ENCODE assay signal across 21 mouse cellular contexts in the genomic region with DNA sequence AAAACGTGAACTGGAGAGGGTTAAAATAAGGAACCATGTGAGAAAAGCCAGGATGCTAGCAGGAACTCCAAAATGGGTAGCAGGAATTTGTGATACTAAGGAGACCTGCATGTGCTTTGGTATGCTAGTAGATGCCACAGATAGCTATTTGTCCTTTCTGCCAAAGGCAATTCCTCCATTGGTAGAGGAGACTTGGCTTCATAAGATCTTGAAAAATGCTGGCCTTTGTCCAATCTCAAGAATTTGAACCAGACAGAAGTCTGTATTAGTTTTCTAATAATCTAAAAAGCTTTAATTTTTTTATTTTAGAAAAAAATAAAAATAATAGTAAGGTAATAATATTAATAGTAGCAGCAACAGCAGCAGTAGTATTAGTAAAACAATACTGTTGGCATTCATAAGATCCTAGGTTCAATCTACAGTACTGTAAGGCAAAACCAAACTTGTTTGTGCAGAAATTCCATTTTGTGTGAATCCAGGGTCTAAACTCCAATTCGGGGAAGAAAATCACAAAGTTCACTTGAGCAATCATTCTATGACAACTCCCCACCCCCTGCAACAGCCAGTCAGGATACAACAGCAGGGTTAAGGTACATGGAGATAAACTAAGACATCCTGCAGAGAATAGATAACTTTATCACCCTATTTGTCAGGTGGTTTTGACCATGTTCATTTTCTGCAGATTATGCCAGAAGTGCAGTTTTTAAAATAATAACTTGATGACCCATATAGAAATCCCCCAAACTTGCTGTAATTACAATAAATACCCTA. TPM values are rescaled to one million over a fixed set of nuclear protein-coding genes. Genes with fewer than 3 reads are reported as not detected.
DNase-seq lines count a peak whose midpoint lies in the region; ATAC-seq and TF ChIP-seq lines count a peak whose summit lies in the region.
"Had no signal": no experiment of that assay in that cellular context is flagged by ENCODE, and none has a peak within 500 bp of the region (broad histone marks: within the 10 kb centered on the region; RNA-seq: fewer than 3 reads in every experiment).

No protein-coding gene starts in this region.

- peaks cover 10 to 14% of the 10 kb centered on the region in 2 experiments for H3K4me1 ChIP-seq in MEL (ENCODE audit: control insufficient read depth in 1 of 2, insufficient read depth in 2 of 2, low read length in 2 of 2)
- H3K4me1 ChIP-seq in liver, embryonic 15.5 days (replicated peaks): peaks cover 3% of the 10 kb centered on the region
- no peaks in the 10 kb centered on the region for H3K4me1 ChIP-seq in forebrain, embryonic 16.5 days (replicated peaks; ENCODE audit: control insufficient read depth, insufficient read depth, low read length)
- no peaks in the 10 kb centered on the region for H3K4me1 ChIP-seq in neural tube, embryonic 15.5 days
- H3K4me1 ChIP-seq: embryonic facial prominence, embryonic 12.5 days; neural tube, embryonic 13.5 days had no signal

- no peaks in the 10 kb centered on the region for H3K9me3 ChIP-seq in MEL (replicated peaks; ENCODE audit: insufficient read depth, low read length)
- H3K9me3 ChIP-seq in liver, embryonic 15.5 days (replicated peaks): no peaks in the 10 kb centered on the region
- H3K9me3 ChIP-seq in forebrain, embryonic 16.5 days (ENCODE audit: control insufficient read depth, low read length): no peaks in the 10 kb centered on the region
- H3K9me3 ChIP-seq in neural tube, embryonic 15.5 days (replicated peaks): no peaks in the 10 kb centered on the region
- H3K9me3 ChIP-seq: embryonic facial prominence, embryonic 12.5 days; neural tube, embryonic 13.5 days had no signal

- WGBS in liver, embryonic 15.5 days (ENCODE audit: insufficient replicate concordance): 29% methylated on average over 2 of the region's 2 CpGs
- WGBS in forebrain, embryonic 16.5 days: 93% methylated on average over 2 of the region's 2 CpGs
- 76% methylated on average over 2 of the region's 2 CpGs for WGBS in neural tube, embryonic 15.5 days

- no peak for DNase-seq in MEL (ENCODE audit: low read depth, low spot score)
- DNase-seq in c-Kit-positive CD71-positive TER-119-positive erythroid progenitor cells, embryonic 14.5 days (ENCODE audit: low spot score): peak; percentile 3
- peak; percentile 54 to 77 for DNase-seq in kidney, postnatal 36 days
- no peak for DNase-seq in adrenal gland, postnatal 14 days
- DNase-seq in heart, adult 8-10 months (ENCODE audit: low spot score): no peak
- DNase-seq: adrenal gland, adult 2 months; cerebellum, adult 9-11 months; heart, postnatal 10 days; left cerebral cortex, postnatal 4 days; lung, adult 2 months; thymus, postnatal 4 days had no signal

- peak; percentile 56 to 79 for TF ChIP-seq EP300 in MEL (IDR thresholded peaks at IDR 0.05; ENCODE audit: low read depth in 1 of 2, low read length in 2 of 2)

- no peak for TF ChIP-seq CTCF in MEL (IDR thresholded peaks at IDR 0.05 in 2 of 3, conservative IDR thresholded peaks at IDR 0.05 in 1 of 3; ENCODE audit: control insufficient read depth in 1 of 3, insufficient read depth in 1 of 3, low read depth in 2 of 3, low read length in 3 of 3, poor library complexity in 1 of 3, severe bottlenecking in 1 of 3)

- H3K4me3 ChIP-seq in MEL (ENCODE audit: control insufficient read depth in 1 of 2, insufficient read depth in 1 of 2, low read depth in 2 of 2, low read length in 2 of 2): no peak overlapping the region
- no peak overlapping the region for H3K4me3 ChIP-seq in liver, embryonic 15.5 days (replicated peaks)
- no peak overlapping the region for H3K4me3 ChIP-seq in forebrain, embryonic 16.5 days (replicated peaks; ENCODE audit: low read length)
- no peak overlapping the region for H3K4me3 ChIP-seq in neural tube, embryonic 15.5 days (replicated peaks)
- H3K4me3 ChIP-seq: embryonic facial prominence, embryonic 12.5 days; layer of hippocampus, adult 2 months; neural tube, embryonic 13.5 days had no signal

- TF ChIP-seq POLR2A in MEL (IDR thresholded peaks at IDR 0.05; ENCODE audit: control insufficient read depth in 1 of 2, insufficient read depth in 1 of 2, low read depth in 1 of 2, low read length in 2 of 2, poor library complexity in 1 of 2): no peak

- H3K27me3 ChIP-seq in MEL (ENCODE audit: control insufficient read depth in 1 of 2, insufficient read depth in 2 of 2, low read length in 2 of 2): no peaks in the 10 kb centered on the region
- H3K27me3 ChIP-seq in liver, embryonic 15.5 days: no peaks in the 10 kb centered on the region
- no peaks in the 10 kb centered on the region for H3K27me3 ChIP-seq in forebrain, embryonic 16.5 days (replicated peaks; ENCODE audit: control insufficient read depth, insufficient read depth, low read length)
- H3K27me3 ChIP-seq in neural tube, embryonic 15.5 days (replicated peaks): no peaks in the 10 kb centered on the region
- H3K27me3 ChIP-seq: embryonic facial prominence, embryonic 12.5 days; neural tube, embryonic 13.5 days had no signal

- no peak for TF ChIP-seq RAD21 in MEL (IDR thresholded peaks at IDR 0.05; ENCODE audit: low read depth, low read length)

- H3K36me3 ChIP-seq in MEL (ENCODE audit: control insufficient read depth in 1 of 2, insufficient read depth in 2 of 2, low read length in 2 of 2): peaks cover 0 to 14% of the 10 kb centered on the region in 2 experiments; a peak in 2 of 4 replicates
- no peaks in the 10 kb centered on the region for H3K36me3 ChIP-seq in liver, embryonic 15.5 days (replicated peaks)
- H3K36me3 ChIP-seq in forebrain, embryonic 16.5 days (ENCODE audit: control insufficient read depth, insufficient read depth): no peaks in the 10 kb centered on the region
- no peaks in the 10 kb centered on the region for H3K36me3 ChIP-seq in neural tube, embryonic 15.5 days
- H3K36me3 ChIP-seq: embryonic facial prominence, embryonic 12.5 days; neural tube, embryonic 13.5 days had no signal

- H3K4me2 ChIP-seq in liver, embryonic 15.5 days: no peak overlapping the region
- no peak overlapping the region for H3K4me2 ChIP-seq in forebrain, embryonic 16.5 days (ENCODE audit: low read length)
- H3K4me2 ChIP-seq in neural tube, embryonic 15.5 days: no peak overlapping the region
- H3K4me2 ChIP-seq: embryonic facial prominence, embryonic 12.5 days; heart, embryonic 11.5 days; midbrain, embryonic 11.5 days; neural tube, embryonic 13.5 days had no signal

- ATAC-seq in liver, embryonic 15.5 days (ENCODE audit: insufficient read depth): peak; percentile 62
- ATAC-seq in forebrain, embryonic 16.5 days: no peak
- no peak for ATAC-seq in neural tube, embryonic 15.5 days (ENCODE audit: low FRiP score)
- ATAC-seq: forebrain, embryonic 14.5 days had no signal

- H3K9ac ChIP-seq in MEL (ENCODE audit: control insufficient read depth, low read depth, low read length, poor library complexity, severe bottlenecking): no peak overlapping the region
- H3K9ac ChIP-seq in liver, embryonic 15.5 days: no peak overlapping the region
- H3K9ac ChIP-seq in forebrain, embryonic 16.5 days (replicated peaks; ENCODE audit: low read depth, low read length): no peak overlapping the region
- H3K9ac ChIP-seq in neural tube, embryonic 15.5 days (replicated peaks): no peak overlapping the region
- H3K9ac ChIP-seq: embryonic facial prominence, embryonic 12.5 days; neural tube, embryonic 13.5 days had no signal

- no peaks in the 10 kb centered on the region for H3K79me2 ChIP-seq in MEL (ENCODE audit: control insufficient read depth, insufficient read depth, low read length, poor library complexity)

- H3K27ac ChIP-seq in MEL (ENCODE audit: control insufficient read depth, low read depth, low read length): no peak overlapping the region
- H3K27ac ChIP-seq in liver, embryonic 15.5 days (replicated peaks): peak overlapping the region; percentile 45; the same call in 1 of the 2 replicates
- H3K27ac ChIP-seq in forebrain, embryonic 16.5 days (ENCODE audit: low read length): no peak overlapping the region
- H3K27ac ChIP-seq in neural tube, embryonic 15.5 days (replicated peaks): no peak overlapping the region
- H3K27ac ChIP-seq: embryonic facial prominence, embryonic 12.5 days; layer of hippocampus, adult 2 months; neural tube, embryonic 13.5 days had no signal

TF ChIP-seq in MEL, 35 proteins besides CTCF, POLR2A, EP300 and RAD21:
- TF ChIP-seq ZMIZ1 (IDR thresholded peaks at IDR 0.05; ENCODE audit: low read depth, low read length) (no peak), CHD1 (IDR thresholded peaks at IDR 0.05; ENCODE audit: low read depth, low read length) (no peak), MXI1 (IDR thresholded peaks at IDR 0.05; ENCODE audit: low read depth, low read length) (no peak), ZC3H11A (IDR thresholded peaks at IDR 0.05; ENCODE audit: low read depth, low read length) (no peak), ZNF384 (IDR thresholded peaks at IDR 0.05; ENCODE audit: low read depth, low read length) (no peak; the same call in 1 of the 2 replicates), MAZ (IDR thresholded peaks at IDR 0.05; ENCODE audit: low read depth, low read length) (no peak), TCF12 (IDR thresholded peaks at IDR 0.05; ENCODE audit: low read depth, low read length) (peak; percentile 92), ELF1 (IDR thresholded peaks at IDR 0.05; ENCODE audit: low read depth, low read length) (no peak), MAFK (IDR thresholded peaks at IDR 0.05; ENCODE audit: borderline replicate concordance, low read depth, low read length) (no peak), GATA1 (IDR thresholded peaks at IDR 0.05; ENCODE audit: low read depth, low read length) (peak; percentile 70), POLR2AphosphoS2 (IDR thresholded peaks at IDR 0.05; ENCODE audit: low read length) (no peak), TAL1 (IDR thresholded peaks at IDR 0.05; ENCODE audit: low read length) (no peak), RCOR1 (IDR thresholded peaks at IDR 0.05; ENCODE audit: low read depth, low read length) (peak; percentile 57), E2F4 (IDR thresholded peaks at IDR 0.05; ENCODE audit: borderline replicate concordance, low read depth, low read length) (no peak), CHD2 (IDR thresholded peaks at IDR 0.05; ENCODE audit: low read length) (no peak), ETS1 (IDR thresholded peaks at IDR 0.05; ENCODE audit: low read depth, low read length) (peak; percentile 77), USF1 (IDR thresholded peaks at IDR 0.05; ENCODE audit: low read depth, low read length) (peak; percentile 37; the same call in 1 of the 2 replicates), USF2 (IDR thresholded peaks at IDR 0.05; ENCODE audit: borderline replicate concordance in 1 of 2, insufficient read depth in 1 of 2, low read depth in 1 of 2, low read length in 2 of 2) (no peak)

RNA-seq across cellular contexts. Expression of a gene that starts 12.9 kb away (rescaled TPM):
- not detected in 2 replicates for total RNA-seq in MEL (2012; rRNA removed)
- not detected for polyA plus RNA-seq in MEL (2012; ENCODE audit: insufficient read depth in 1 of 2, insufficient read length in 2 of 2, low read depth in 1 of 2, low replicate concordance in 2 of 2, missing spikeins in 1 of 2)
- 0.07 and 0.12 TPM in 2 replicates for polyA plus RNA-seq in liver, embryonic 15.5 days (2015; fragmentation: Nextera tagmentation; extraction: Ambion mirVana)
- 1.8 and 2.0 TPM in 2 replicates for total RNA-seq in adrenal gland, postnatal 14 days (2021)
- total RNA-seq in heart, adult 8-10 months (2022): not detected
- polyA plus RNA-seq in forebrain, embryonic 16.5 days (2015; fragmentation: Nextera tagmentation; extraction: Ambion mirVana): not detected in 2 replicates
- polyA plus RNA-seq in neural tube, embryonic 15.5 days (2015; fragmentation: Nextera tagmentation; extraction: Ambion mirVana): not detected in 2 replicates
- total RNA-seq: layer of hippocampus, adult 2 months; left cerebral cortex, postnatal 4 days had no signal
- polyA plus RNA-seq: C2C12; embryonic facial prominence, embryonic 12.5 days; forebrain, embryonic 14.5 days; heart, embryonic 11.5 days; neural tube, embryonic 13.5 days had no signal

Comparison
In these comparisons a context has a peak if more than half of its experiments do, and no peak if none do; other contexts are left out.
1. DNase-seq: peak in c-Kit-positive CD71-positive TER-119-positive erythroid progenitor cells, embryonic 14.5 days (single experiment) and kidney, postnatal 36 days (2 of 2); none in MEL (single experiment), adrenal gland, postnatal 14 days (single experiment) and heart, adult 8-10 months (single experiment).